Mouse (Mus musculus) cerebellum, adult 18-20 months (tissue): ENCODE measurements at regions not wholly inside any gene's neighbourhood (a gene's known extent, or its start where the extent isn't known, plus 50 kb on each side); places are given as distances from the start of the nearest gene placed in this dataset.
"Not testable (repeated sequence)": the region's sequence is repeated elsewhere in the genome, so short reads cannot be mapped to it uniquely, and the experiment has no call there.

ENCODE experiments used
- DNase-seq, 2 experiments: peaks; one replicate each; pipeline ENCODE4 v3.0.0; 2021

DNA sequence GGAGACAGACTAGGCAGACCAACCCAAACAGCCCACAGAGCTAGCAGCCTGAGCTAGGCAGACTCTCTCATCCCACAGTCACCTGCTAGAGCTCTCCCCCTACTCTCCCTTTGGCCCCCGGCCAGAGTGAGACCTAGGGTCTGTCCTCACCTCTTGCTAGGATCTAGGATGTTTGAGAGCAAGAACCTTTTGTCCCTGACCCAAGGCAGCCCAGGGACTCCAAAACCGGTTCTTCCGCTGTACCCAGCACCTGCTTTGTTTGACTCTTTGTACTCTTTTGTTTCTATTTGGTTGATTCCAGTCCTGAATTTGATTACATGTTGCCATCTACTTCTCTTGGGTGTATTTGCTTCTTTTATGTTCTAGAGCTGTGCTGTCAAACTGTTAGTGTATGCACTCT is 75.3 kb downstream of the H60c start:
- no peak for DNase-seq

DNA sequence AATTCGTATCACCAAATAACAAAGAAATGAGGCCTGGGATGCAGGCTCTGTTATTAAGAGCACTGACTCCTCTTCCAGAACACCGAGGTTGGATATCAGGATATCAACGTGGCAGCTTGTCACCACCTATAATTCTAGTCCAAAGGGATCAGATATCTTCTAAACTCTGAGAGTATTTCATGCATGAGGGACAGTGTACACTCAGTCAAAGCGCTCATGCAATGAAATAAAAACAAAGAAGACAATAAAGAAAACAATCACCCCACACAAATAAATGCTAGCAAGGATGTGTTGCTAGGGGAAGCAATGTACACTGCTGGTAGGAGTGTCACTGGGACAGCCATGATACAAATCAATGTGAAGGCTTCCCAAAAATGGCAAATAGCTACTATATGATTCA is 79.2 kb downstream of the H60c start:
- DNase-seq: no peak

DNA sequence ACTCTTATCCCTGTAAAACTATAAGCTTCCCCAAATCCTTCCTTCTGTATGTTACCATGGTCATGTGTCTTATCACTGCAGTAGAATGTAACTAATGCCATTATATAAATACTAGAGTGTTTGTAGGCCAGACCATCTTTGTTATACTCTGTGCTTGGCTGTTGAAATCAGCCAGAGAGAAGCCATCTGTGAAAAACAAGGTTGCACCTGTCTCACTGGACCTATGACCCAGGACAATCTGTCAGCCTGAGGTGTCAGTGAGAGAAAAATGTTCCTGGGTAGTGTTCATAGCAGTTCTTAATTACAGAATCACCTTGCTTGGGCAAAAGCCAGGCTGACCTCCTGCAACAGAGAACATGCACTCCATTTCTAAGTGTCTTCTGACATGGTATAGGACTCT is 87.5 kb downstream of the H60c start:
- peak; percentile 48 to 49 for DNase-seq

DNA sequence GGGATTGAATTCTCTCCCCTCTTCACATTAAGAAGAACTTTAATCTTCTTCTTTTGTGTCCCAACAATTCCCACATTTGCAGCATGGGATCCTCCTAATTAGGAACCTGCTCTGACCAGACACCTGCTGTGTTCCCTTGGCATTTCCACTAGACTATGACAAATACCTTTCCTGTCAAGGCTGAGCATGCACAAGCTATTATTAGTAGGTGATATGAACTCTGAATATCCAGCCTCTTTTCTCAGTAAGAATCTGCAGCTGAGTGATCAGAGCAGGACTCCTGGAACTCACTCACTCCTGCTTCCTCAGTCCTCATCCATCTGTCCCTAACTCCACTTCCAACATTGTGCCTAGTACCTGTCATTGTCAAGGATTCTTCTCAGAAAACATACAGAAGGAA is 94.0 kb downstream of the H60c start:
- DNase-seq: peak; percentile 22 to 52

- DNase-seq: not testable (repeated sequence)
Measured at GRCm38 (mm10) chr10:3172927-3173326, 94.6 kb downstream of the H60c start.

DNA sequence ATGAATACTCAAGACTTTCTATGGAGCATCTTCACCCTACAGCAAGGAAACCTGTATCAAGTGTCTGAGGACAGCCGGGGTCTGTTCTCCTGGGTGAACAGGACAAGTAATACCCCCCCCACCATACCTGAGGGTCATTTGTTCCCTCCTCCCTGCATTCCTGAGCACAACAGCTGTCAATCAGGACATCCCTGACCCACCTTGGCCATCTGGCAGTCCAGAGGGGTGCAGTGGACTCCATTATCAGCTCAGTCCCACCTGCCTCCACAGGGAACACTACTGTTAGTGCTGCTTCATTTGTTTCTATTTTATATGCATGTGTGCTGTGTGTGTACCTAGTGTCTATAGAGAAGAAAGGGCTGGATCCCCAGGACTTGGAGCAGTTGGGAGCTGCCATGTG is 95.3 kb downstream of the H60c start:
- DNase-seq: no peak

DNA sequence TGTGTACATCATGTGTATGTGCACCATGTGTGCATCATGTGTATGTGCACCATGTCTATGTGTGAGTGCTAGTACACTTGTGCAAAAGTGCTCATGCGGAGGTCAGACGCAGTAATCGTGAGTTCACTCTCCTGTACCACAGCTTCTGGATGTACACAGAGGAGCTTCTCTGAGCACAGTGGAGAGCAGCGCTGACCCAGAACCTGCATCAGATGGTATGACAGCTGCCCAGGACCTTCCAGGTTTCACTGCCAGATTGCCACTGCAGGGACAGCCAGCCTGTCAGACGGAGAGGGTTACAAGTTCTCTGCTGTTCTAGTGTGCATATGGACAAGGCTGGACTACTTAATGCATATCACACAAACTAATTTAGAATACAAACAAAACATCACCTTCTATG is 96.2 kb downstream of the H60c start:
- peak; percentile 44 to 49 for DNase-seq

DNA sequence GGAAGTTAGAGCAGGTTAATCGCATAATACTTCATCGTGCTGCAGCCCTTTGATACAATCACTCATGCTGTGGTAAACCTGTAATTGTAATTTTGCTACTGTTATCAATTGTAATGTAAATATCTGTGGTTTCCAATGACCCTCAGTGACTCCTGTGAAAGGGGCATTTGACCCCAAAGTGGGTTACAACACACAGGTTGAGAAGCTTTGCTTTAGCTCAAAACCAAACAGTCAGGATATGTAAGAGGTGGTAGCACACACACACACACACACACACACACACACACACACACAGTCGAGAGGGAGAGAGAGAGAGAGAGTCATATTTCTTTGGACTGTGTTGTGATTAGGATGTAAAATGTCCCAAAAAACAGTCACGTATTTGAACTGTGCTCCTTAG is 112.0 kb downstream of the H60c start:
- DNase-seq: no peak

DNA sequence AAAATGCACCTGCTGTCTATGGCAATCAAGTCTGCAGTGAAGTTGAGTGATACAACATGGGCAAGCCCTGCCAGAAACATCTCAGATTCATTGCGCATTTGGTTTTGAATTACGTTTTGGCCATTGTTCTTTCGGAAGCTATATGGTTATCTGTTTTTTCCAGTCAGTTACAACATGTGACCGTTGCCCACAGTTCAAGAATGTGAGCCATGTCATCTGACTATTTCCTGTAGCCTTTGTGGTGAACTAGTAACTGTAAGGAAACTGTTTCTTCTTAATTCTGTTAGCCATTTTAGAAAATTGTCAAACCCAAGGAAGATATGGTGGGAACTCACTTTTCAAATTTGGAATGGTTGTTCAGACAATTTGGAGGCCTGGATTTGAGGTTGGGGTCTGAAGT is 119.4 kb downstream of the H60c start:
- DNase-seq: no peak

DNA sequence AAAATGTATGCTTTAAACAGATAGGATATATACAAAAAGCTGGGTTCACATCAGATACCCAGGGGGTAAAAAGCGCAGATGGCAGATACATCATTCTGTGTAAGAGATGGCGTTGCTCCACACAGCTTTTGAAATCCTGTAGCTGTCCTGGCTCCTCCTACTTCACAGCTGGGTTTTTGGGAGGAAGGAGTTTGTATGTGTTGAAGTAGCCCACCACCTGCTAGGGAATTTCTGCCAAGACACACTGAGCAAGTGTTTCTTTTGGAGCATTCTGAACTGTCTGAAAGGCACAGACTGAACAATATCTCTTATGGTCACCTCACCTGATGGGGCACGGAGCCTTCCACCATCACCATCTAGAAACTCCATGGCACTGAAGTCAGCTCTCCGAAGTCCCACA is 128.3 kb downstream of the H60c start:
- DNase-seq: no peak

GRCm38 (mm10) chr10:3127491-3127890 is 140.1 kb downstream of the H60c start:
- DNase-seq: no peak

- no peak for DNase-seq
Measured at GRCm38 (mm10) chr10:3117451-3118070, 150.0 kb downstream of the H60c start.

DNA sequence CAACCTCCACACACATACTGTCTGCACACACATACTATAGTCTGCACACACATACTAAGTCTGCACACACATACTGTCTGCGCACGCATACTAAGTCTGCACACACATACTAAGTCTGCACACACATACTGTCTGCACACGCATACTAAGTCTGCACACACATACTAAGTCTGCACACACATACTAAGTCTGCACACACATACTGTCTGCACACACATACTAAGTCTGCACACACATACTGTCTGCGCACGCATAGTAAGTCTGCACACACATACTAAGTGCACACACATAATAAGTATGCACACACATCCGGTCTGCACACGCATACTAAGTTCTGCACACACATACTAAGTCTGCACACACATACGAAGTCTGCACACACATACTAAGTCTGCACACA is 153.2 kb downstream of the H60c start:
- DNase-seq: not testable (repeated sequence)

DNA sequence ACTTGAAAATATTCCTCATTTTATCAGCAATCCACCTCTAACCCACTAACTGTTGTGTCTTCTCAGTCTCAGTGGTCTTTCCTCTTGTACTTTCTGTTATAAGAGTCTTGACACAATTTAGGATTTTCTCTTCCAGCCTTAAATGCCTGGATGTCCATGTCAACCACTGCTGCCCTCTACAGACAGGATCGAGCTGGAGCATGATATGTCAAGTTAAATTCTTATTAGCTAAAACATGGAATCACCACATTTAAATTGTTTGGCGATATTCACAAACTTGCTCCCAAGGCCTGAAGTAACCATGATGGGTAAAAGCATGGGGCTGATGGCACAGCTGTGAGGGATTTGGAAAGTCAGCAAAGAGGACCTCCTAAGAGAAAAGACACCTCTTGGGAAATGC is 159.6 kb downstream of the H60c start:
- not testable (repeated sequence) for DNase-seq
